Mouse (Mus musculus): ENCODE data around the gene Igf2bp1.
A peak's percentile ranks its signal among the peaks of the same experiment; 100 is the strongest.

- TF ChIP-seq EP300 (optimal IDR thresholded peaks at IDR 0.05) (no peak), CTCF (IDR thresholded peaks at IDR 0.05; ENCODE audit: low read depth) (peak; percentile 58)
These were observed 27.5 kb upstream of the Igf2bp1 start for GRCm38 (mm10) chr11:96033264-96033663.
